Mouse (Mus musculus): Measurements from ENCODE around the gene Slc39a5. TPM values are rescaled to one million over a fixed set of nuclear protein-coding genes. Genes with fewer than 3 reads are reported as not detected.

Slc39a5 gene
- polyA plus RNA-seq, 1 experiment = not detected

GRCm38 (mm10) chr10:128408591-128409535 lies 7.8 kb upstream of the Slc39a5 start:
- TF ChIP-seq CTCF (IDR thresholded peaks at IDR 0.05; ENCODE audit: control insufficient read depth, insufficient read depth, low read length) (no peak), POLR2A (IDR thresholded peaks at IDR 0.05; ENCODE audit: borderline replicate concordance, control insufficient read depth, low read depth, low read length) (no peak)
- Histone ChIP-seq H3K27ac (ENCODE audit: control insufficient read depth, insufficient read depth, low read depth, low read length, poor library complexity) (no peak overlapping the region; the same call in 1 of the 2 replicates), H3K4me3 (replicated peaks; ENCODE audit: control insufficient read depth, low read depth, low read length) (peak overlapping the region; percentile 79), H3K4me1 (ENCODE audit: control insufficient read depth, insufficient read depth, low read length) (peaks cover 4% of the 10 kb centered on the region; the same call in 1 of the 2 replicates)
- WGBS = 18% methylated on average over 35 of the region's 35 CpGs

GRCm38 (mm10) chr10:128403931-128404330 lies 2.9 kb upstream of the Slc39a5 start:
- 85% methylated on average over 7 of the region's 7 CpGs for WGBS
- no peak overlapping the region for H3K4me3 ChIP-seq (replicated peaks; ENCODE audit: control insufficient read depth, low read depth, low read length)
- no peak overlapping the region for H3K27ac ChIP-seq (ENCODE audit: control insufficient read depth, insufficient read depth, low read depth, low read length, poor library complexity)
- H3K4me1 ChIP-seq (ENCODE audit: control insufficient read depth, insufficient read depth, low read length) = peaks cover 1% of the 10 kb centered on the region; the same call in 1 of the 2 replicates
- TF ChIP-seq POLR2A (IDR thresholded peaks at IDR 0.05; ENCODE audit: borderline replicate concordance, control insufficient read depth, low read depth, low read length) = no peak
- TF ChIP-seq CTCF (IDR thresholded peaks at IDR 0.05; ENCODE audit: control insufficient read depth, insufficient read depth, low read length) = no peak

GRCm38 (mm10) chr10:128401638-128402037 lies 609 bp upstream of the Slc39a5 start:
- Histone ChIP-seq H3K27ac (ENCODE audit: control insufficient read depth, insufficient read depth, low read depth, low read length, poor library complexity) (no peak overlapping the region), H3K4me1 (ENCODE audit: control insufficient read depth, insufficient read depth, low read length) (no peaks in the 10 kb centered on the region), H3K4me3 (replicated peaks; ENCODE audit: control insufficient read depth, low read depth, low read length) (no peak overlapping the region)
- WGBS = 66% methylated on average over 9 of the region's 9 CpGs
- no peak for TF ChIP-seq CTCF (IDR thresholded peaks at IDR 0.05; ENCODE audit: control insufficient read depth, insufficient read depth, low read length)
- no peak for TF ChIP-seq POLR2A (IDR thresholded peaks at IDR 0.05; ENCODE audit: borderline replicate concordance, control insufficient read depth, low read depth, low read length)

GRCm38 (mm10) chr10:128400338-128400737 lies 691 bp downstream of the Slc39a5 start:
- Histone ChIP-seq H3K4me3 (replicated peaks; ENCODE audit: control insufficient read depth, low read depth, low read length) (no peak overlapping the region), H3K27ac (ENCODE audit: control insufficient read depth, insufficient read depth, low read depth, low read length, poor library complexity) (no peak overlapping the region), H3K4me1 (ENCODE audit: control insufficient read depth, insufficient read depth, low read length) (no peaks in the 10 kb centered on the region)
- no peak for TF ChIP-seq CTCF (IDR thresholded peaks at IDR 0.05; ENCODE audit: control insufficient read depth, insufficient read depth, low read length)
- TF ChIP-seq POLR2A (IDR thresholded peaks at IDR 0.05; ENCODE audit: borderline replicate concordance, control insufficient read depth, low read depth, low read length) = no peak
- WGBS = 71% methylated on average over 5 of the region's 5 CpGs

GRCm38 (mm10) chr10:128397466-128397865 lies 3.6 kb downstream of the Slc39a5 start:
- Histone ChIP-seq H3K27ac (ENCODE audit: control insufficient read depth, insufficient read depth, low read depth, low read length, poor library complexity) (no peak overlapping the region), H3K4me1 (ENCODE audit: control insufficient read depth, insufficient read depth, low read length) (no peaks in the 10 kb centered on the region), H3K4me3 (replicated peaks; ENCODE audit: control insufficient read depth, low read depth, low read length) (no peak overlapping the region)
- TF ChIP-seq CTCF (IDR thresholded peaks at IDR 0.05; ENCODE audit: control insufficient read depth, insufficient read depth, low read length) (no peak), POLR2A (IDR thresholded peaks at IDR 0.05; ENCODE audit: borderline replicate concordance, control insufficient read depth, low read depth, low read length) (no peak)
- 83% methylated on average over 7 of the region's 7 CpGs for WGBS

GRCm38 (mm10) chr10:128396716-128397264 lies 4.2 kb downstream of the Slc39a5 start:
- WGBS = 81% methylated on average over 10 of the region's 10 CpGs
- Histone ChIP-seq H3K4me1 (ENCODE audit: control insufficient read depth, insufficient read depth, low read length) (no peaks in the 10 kb centered on the region), H3K4me3 (replicated peaks; ENCODE audit: control insufficient read depth, low read depth, low read length) (no peak overlapping the region), H3K27ac (ENCODE audit: control insufficient read depth, insufficient read depth, low read depth, low read length, poor library complexity) (no peak overlapping the region)
- TF ChIP-seq CTCF (IDR thresholded peaks at IDR 0.05; ENCODE audit: control insufficient read depth, insufficient read depth, low read length) = no peak
- TF ChIP-seq POLR2A (IDR thresholded peaks at IDR 0.05; ENCODE audit: borderline replicate concordance, control insufficient read depth, low read depth, low read length) = no peak

- H3K27ac ChIP-seq (ENCODE audit: control insufficient read depth, insufficient read depth, low read depth, low read length, poor library complexity) = no peak overlapping the region
- WGBS = 71% methylated on average over 11 of the region's 11 CpGs
- TF ChIP-seq CTCF (IDR thresholded peaks at IDR 0.05; ENCODE audit: control insufficient read depth, insufficient read depth, low read length) (no peak), POLR2A (IDR thresholded peaks at IDR 0.05; ENCODE audit: borderline replicate concordance, control insufficient read depth, low read depth, low read length) (no peak)
- no peak overlapping the region for H3K4me3 ChIP-seq (replicated peaks; ENCODE audit: control insufficient read depth, low read depth, low read length)
- H3K4me1 ChIP-seq (ENCODE audit: control insufficient read depth, insufficient read depth, low read length) = no peaks in the 10 kb centered on the region
These were observed 4.9 kb downstream of the Slc39a5 start for GRCm38 (mm10) chr10:128396017-128396673.

GRCm38 (mm10) chr10:128391850-128392249 lies 9.2 kb downstream of the Slc39a5 start:
- TF ChIP-seq POLR2A (IDR thresholded peaks at IDR 0.05; ENCODE audit: borderline replicate concordance, control insufficient read depth, low read depth, low read length) (no peak), CTCF (IDR thresholded peaks at IDR 0.05; ENCODE audit: control insufficient read depth, insufficient read depth, low read length) (no peak)
- Histone ChIP-seq H3K27ac (ENCODE audit: control insufficient read depth, insufficient read depth, low read depth, low read length, poor library complexity) (no peak overlapping the region), H3K4me1 (ENCODE audit: control insufficient read depth, insufficient read depth, low read length) (no peaks in the 10 kb centered on the region), H3K4me3 (replicated peaks; ENCODE audit: control insufficient read depth, low read depth, low read length) (no peak overlapping the region)
- WGBS = 86% methylated on average over 6 of the region's 6 CpGs
